Mouse (Mus musculus) forebrain, postnatal 0 days (tissue): Measurements from ENCODE around the gene Kirrel2. TPM values are rescaled to one million over a fixed set of nuclear protein-coding genes. Genes with fewer than 3 reads are reported as not detected.

Experiments
- ATAC-seq: fragments of 200-750 bp; cut with Nextera tagmentation; 2 replicates; pipeline ENCODE4 v1.8.0; 2017; ENCODE audit warnings: mild to moderate bottlenecking, moderate library complexity
- DNase-seq: peaks from one replicate; pipeline ENCODE4 v3.0.0-alpha.2; 2015
- H3K27ac ChIP-seq: fragments of 300-500 bp; sonication (generic); 2 replicates; pipeline ENCODE4 v1.5.1; 2014; ENCODE audit warnings: low read depth, mild to moderate bottlenecking, antibody characterized with exemption, low read length, moderate library complexity, mixed read lengths
- H3K27me3 ChIP-seq: fragments of 300-500 bp; sonication (generic); 2 replicates; pipeline ENCODE4 v1.6.1; 2014; ENCODE audit warnings: mild to moderate bottlenecking, low read length, mixed read lengths; ENCODE audit not compliant: insufficient read depth
- H3K36me3 ChIP-seq: fragments of 300-500 bp; sonication (generic); 2 replicates; pipeline ENCODE4 v1.6.1; 2014; ENCODE audit warnings: mild to moderate bottlenecking, moderate library complexity; ENCODE audit not compliant: insufficient read depth
- H3K4me1 ChIP-seq: fragments of 300-500 bp; sonication (generic); 2 replicates; pipeline ENCODE4 v1.6.1; 2014; ENCODE audit warnings: antibody characterized with exemption; ENCODE audit not compliant: insufficient read depth
- H3K4me2 ChIP-seq: fragments of 300-500 bp; sonication (generic); 2 replicates; pipeline ENCODE4 v1.6.1; 2014; ENCODE audit warnings: low read depth, mild to moderate bottlenecking, moderate library complexity
- H3K4me3 ChIP-seq: fragments of 300-500 bp; sonication (generic); 2 replicates; pipeline ENCODE4 v1.5.1; 2014; ENCODE audit warnings: low read depth, low read length, mixed read lengths
- H3K9ac ChIP-seq: fragments of 300-500 bp; sonication (generic); 2 replicates; pipeline ENCODE4 v1.6.1; 2014; ENCODE audit warnings: mild to moderate bottlenecking
- H3K9me3 ChIP-seq: fragments of 300-500 bp; sonication (generic); 2 replicates; pipeline ENCODE4 v1.6.1; 2016; ENCODE audit warnings: low read length
- CTCF ChIP-seq: sonication (generic); IDR thresholded peaks from 2 replicates; pipeline ENCODE4 v1.5.1; 2016; ENCODE audit warnings: antibody characterized with exemption, control low read depth, low read depth
- WGBS: fragments of 180-500 bp; shearing (Covaris S2); extraction: QIAGEN DNeasy Blood & Tissue Kit; methylation state at CpG from one replicate; pipeline ENCODE4 v1.1.7; 2014; 5-methylcytosine and 5-hydroxymethylcytosine counted together
- polyA plus RNA-seq: library from polyadenylated mRNA; unstranded; fragments of >200 nt; fragmentation: Nextera tagmentation; extraction: Ambion mirVana; gene quantifications from 2 replicates; pipeline ENCODE4 v1.2.1, GENCODE M21; 2015
- total RNA-seq: library from RNA; depleted of rRNA; stranded (reverse); fragments of >200 nt; gene quantifications from 2 replicates; pipeline ENCODE4 v1.2.3, GENCODE M21; 2014

Kirrel2 gene
- total and polyA plus RNA-seq, 2 experiments from 2014 or later, result 0.07 to 2.1 TPM

DNA sequence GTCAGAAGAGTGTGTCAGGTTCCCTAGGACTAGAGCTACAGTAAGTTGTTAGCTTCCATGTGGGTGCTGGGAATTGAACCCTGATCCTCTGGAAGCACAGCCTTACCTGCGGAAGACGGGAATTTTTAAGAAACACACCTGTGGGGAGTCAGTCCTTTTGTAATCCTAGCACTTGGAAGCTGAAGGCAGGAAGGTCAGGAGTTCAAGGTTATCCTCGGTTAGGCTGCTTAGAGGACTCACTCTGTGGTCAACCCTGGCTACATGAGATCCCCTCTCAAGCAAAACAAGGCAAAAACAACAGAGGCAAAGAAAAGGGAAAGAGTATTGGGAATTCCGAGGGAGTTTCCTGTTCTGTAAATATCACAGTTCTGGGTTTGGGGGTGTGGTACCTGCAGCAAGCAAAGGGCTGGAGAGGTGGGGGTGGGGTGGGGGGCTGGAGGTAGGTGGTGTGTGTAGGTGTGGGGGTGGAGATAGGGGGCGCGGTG lies 7.4 kb upstream of the Kirrel2 start:
- 16% methylated on average over 6 of the region's 6 CpGs for WGBS

DNA sequence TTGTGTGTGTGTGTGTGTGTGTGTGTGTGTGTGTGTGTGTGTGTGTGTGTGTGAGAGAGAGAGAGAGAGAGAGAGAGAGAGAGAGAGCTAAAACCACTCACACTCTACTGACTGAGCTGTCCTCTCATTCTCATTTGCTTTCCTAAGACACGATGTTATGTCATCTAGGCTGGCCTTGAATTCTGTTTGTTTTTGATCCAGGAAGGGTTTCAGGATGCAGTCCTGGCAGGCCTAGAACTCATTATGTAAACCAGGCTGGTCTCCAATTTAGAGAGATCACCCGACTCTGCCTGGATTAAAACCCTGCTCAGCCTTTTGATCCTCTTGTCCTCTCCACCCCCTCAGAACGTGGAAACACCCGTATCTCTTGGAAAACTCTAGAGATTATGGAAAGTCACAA lies 6.5 kb upstream of the Kirrel2 start:
- Histone ChIP-seq H3K9me3 (no peaks in the 10 kb centered on the region), H3K36me3 (no peaks in the 10 kb centered on the region), H3K4me2 (no peak overlapping the region), H3K27ac (no peak overlapping the region), H3K27me3 (peaks cover 71% of the 10 kb centered on the region), H3K4me1 (no peaks in the 10 kb centered on the region), H3K9ac (no peak overlapping the region), H3K4me3 (no peak overlapping the region)
- DNase-seq, result no peak
- TF ChIP-seq CTCF, result no peak
- ATAC-seq, result no peak
- 6% methylated on average over 4 of the region's 4 CpGs for WGBS

More for the DNA sequence above, 7.4 kb upstream of the Kirrel2 start:
- no peak overlapping the region for H3K4me2 ChIP-seq
- no peaks in the 10 kb centered on the region for H3K9me3 ChIP-seq
- H3K4me3 ChIP-seq, result no peak overlapping the region
- no peak overlapping the region for H3K9ac ChIP-seq
- H3K27me3 ChIP-seq, result peaks cover 63% of the 10 kb centered on the region
- no peaks in the 10 kb centered on the region for H3K36me3 ChIP-seq
- no peaks in the 10 kb centered on the region for H3K4me1 ChIP-seq
- no peak overlapping the region for H3K27ac ChIP-seq
- TF ChIP-seq CTCF, result no peak
- ATAC-seq (no peak), DNase-seq (no peak)

DNA sequence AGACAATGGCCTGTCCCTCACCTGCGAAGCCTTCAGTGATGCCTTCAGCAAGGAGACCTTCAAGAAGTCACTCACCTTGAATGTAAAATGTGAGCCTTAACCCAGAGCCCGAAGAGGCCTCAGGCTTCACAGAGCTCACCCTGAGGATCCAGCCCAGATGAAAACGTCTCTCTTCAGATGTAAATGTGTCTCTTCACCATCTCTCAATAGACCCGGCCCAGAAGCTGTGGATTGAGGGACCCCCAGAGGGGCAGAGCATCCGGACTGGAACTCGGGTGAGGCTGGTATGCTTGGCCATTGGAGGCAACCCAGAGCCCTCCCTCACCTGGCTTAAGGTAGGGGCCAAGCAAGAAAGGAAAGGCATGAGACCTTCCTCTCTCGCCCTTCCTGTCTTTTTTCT lies 6.1 kb upstream of the Kirrel2 start:
- WGBS, result 23% methylated on average over 7 of the region's 7 CpGs
- no peak overlapping the region for H3K27ac ChIP-seq
- H3K9ac ChIP-seq, result no peak overlapping the region
- no peak overlapping the region for H3K4me2 ChIP-seq
- no peak for TF ChIP-seq CTCF
- no peak for ATAC-seq
- H3K36me3 ChIP-seq, result no peaks in the 10 kb centered on the region
- H3K4me1 ChIP-seq, result no peaks in the 10 kb centered on the region
- no peak overlapping the region for H3K4me3 ChIP-seq
- no peaks in the 10 kb centered on the region for H3K9me3 ChIP-seq
- no peak for DNase-seq
- peaks cover 75% of the 10 kb centered on the region for H3K27me3 ChIP-seq

DNA sequence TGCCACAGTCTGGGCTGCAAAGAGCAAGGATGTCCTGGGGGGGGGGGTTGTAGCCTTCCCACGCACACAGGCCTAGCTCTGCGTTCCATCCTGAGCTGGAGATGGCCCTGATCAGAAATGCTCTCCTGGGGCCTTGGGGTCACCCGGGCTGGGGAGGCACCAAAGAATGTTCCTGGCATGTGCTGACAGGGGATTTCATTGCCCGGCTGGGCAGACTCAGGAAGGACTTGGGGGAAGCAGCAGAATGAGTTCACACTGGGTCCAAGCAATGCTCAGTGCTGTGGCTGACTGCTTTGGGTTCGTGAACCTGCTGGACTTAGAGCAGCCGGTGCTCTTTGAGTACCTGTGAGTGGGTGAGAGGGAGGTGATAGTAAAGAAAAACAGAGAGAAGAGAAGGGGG lies 2.0 kb upstream of the Kirrel2 start:
- no peak overlapping the region for H3K27ac ChIP-seq
- H3K4me3 ChIP-seq, result no peak overlapping the region
- 0 out of 2 replicates have a peak, but pooled peaks cover 4% of the 10 kb centered on the region for H3K9me3 ChIP-seq
- TF ChIP-seq CTCF, result no peak
- peaks cover 70% of the 10 kb centered on the region for H3K27me3 ChIP-seq
- no peak for DNase-seq
- WGBS, result 33% methylated on average over 6 of the region's 6 CpGs
- H3K36me3 ChIP-seq, result no peaks in the 10 kb centered on the region
- no peak overlapping the region for H3K9ac ChIP-seq
- peaks cover 4% of the 10 kb centered on the region; the same call in 1 of the 2 replicates for H3K4me1 ChIP-seq
- no peak overlapping the region for H3K4me2 ChIP-seq
- ATAC-seq, result no peak

DNA sequence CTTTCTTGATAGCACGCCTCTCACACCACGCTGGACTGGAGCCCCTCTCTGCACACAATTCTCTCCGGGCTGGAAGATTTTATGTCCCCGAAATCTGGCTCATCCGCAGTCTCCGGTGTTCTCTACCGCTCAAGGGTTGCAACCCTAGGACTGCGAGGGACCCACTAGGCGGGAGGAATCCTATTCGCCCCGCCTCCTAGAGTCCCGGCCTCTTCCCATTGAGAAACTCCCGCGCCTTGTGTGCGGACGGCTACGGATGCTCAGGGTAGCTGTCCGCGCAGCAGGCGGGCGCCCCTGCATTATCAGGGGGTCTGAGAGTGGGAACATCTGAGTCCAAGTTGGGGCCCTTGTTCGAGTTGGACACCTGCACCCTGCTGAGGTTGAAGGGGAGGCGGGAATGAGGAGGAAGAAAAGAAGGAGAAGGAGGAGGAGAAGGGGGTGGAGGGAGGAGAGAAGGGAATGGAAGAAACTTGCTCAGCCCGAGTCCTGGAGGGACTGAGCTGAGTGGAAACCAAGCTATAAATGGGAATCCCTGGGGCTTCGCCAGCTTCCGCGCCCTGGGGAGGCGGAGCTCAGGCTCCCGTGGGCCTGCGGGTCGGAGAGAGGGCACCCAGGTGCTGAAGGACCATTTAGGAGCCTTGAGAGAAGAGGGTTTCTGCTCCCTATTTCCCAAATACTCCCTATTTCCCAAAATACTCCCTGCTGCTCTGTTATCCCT lies 420 bp downstream of the Kirrel2 start:
- peak overlapping the region; percentile 11 for H3K4me3 ChIP-seq
- H3K27me3 ChIP-seq, result peaks cover 82% of the 10 kb centered on the region
- DNase-seq (no peak), ATAC-seq (no peak; the same call in 1 of the 2 replicates)
- WGBS, result under 1% methylated on average over 30 of the region's 31 CpGs
- peak overlapping the region; percentile 42 for H3K4me2 ChIP-seq
- H3K27ac ChIP-seq, result no peak overlapping the region
- no peaks in the 10 kb centered on the region for H3K36me3 ChIP-seq
- H3K9me3 ChIP-seq, result 0 out of 2 replicates have a peak, but pooled peaks cover 4% of the 10 kb centered on the region
- no peak for TF ChIP-seq CTCF
- H3K9ac ChIP-seq, result no peak overlapping the region
- peaks cover 4% of the 10 kb centered on the region; the same call in 1 of the 2 replicates for H3K4me1 ChIP-seq

DNA sequence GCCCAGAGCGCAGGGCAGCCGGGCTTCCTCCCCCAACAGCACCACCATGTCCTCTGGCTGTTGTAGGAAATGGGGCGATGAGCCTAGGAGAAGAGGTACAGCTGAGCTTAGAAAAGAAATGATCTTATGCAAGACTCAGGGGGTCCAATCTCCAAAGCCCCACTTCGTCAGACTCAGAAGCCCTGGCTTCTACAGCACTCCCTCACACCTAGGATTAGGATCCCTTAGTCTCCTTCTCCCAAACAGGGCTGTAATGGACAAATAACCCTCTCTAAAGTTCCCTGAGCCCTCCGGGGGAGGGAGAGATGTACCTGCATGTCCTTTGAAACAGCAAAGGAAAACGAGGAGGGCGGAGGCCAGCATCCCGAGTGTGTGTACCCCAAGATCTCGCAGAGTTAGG lies 1.0 kb downstream of the Kirrel2 start:
- peaks cover 4% of the 10 kb centered on the region; the same call in 1 of the 2 replicates for H3K4me1 ChIP-seq
- DNase-seq, result no peak
- WGBS, result 2% methylated on average over 9 of the region's 9 CpGs
- no peak for ATAC-seq
- no peak overlapping the region for H3K9ac ChIP-seq
- no peak overlapping the region for H3K27ac ChIP-seq
- H3K4me3 ChIP-seq, result peak overlapping the region; percentile 11; the same call in 1 of the 2 replicates
- H3K9me3 ChIP-seq, result 0 out of 2 replicates have a peak, but pooled peaks cover 4% of the 10 kb centered on the region
- no peaks in the 10 kb centered on the region for H3K36me3 ChIP-seq
- H3K27me3 ChIP-seq, result peaks cover 82% of the 10 kb centered on the region
- peak overlapping the region; percentile 42 for H3K4me2 ChIP-seq
- TF ChIP-seq CTCF, result no peak

DNA sequence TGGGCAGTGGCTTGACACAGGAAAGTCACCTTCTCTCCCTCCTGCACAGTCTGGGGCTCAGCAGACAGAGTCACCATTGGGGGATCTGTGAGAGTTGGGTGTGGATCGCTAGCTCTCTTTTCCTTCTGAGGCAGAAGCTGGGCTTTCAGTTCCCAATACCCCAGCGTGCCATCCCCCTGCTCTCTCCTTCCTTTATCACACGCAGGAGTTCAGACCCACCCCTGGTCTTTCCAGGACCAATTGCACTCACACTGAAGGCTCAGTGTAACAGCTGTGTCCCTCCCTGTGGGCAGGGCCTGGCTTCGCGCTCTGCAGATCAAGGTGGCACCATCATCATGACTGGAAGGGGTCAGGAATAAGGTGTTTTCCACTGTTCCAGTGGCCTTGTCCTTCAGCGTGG lies 3.2 kb downstream of the Kirrel2 start:
- Histone ChIP-seq H3K4me3 (no peak overlapping the region), H3K27ac (no peak overlapping the region), H3K4me2 (no peak overlapping the region), H3K9ac (no peak overlapping the region), H3K9me3 (0 out of 2 replicates have a peak, but pooled peaks cover 4% of the 10 kb centered on the region), H3K36me3 (no peaks in the 10 kb centered on the region), H3K4me1 (peaks cover 4% of the 10 kb centered on the region; the same call in 1 of the 2 replicates), H3K27me3 (peaks cover 60% of the 10 kb centered on the region)
- no peak for DNase-seq
- no peak for TF ChIP-seq CTCF
- WGBS, result 10% methylated on average over 6 of the region's 6 CpGs
- no peak for ATAC-seq
